Mouse (Mus musculus) induced T-regulatory cell, adult 2 months (primary cell): ENCODE measurements around the gene Rabl6.

Source experiments
- DNase-seq: peaks from one replicate; pipeline ENCODE4 v3.0.0-alpha.2; 2012; ENCODE audit warnings: low read depth

Gene Rabl6

GRCm38 (mm10) chr2:25607761-25608622 is at the start of gene Rabl6:
Rabl6 (minus strand) TSS chr2:25608521.
- DNase-seq: peak; percentile 92

GRCm38 (mm10) chr2:25657652-25658051 is 49.3 kb upstream of the Rabl6 start, which contains the start of gene Lcn5:
Lcn5 (plus strand) TSS chr2:25657952.
- no peak for DNase-seq

- DNase-seq: no peak
These were observed 48.9 kb upstream of the Rabl6 start for GRCm38 (mm10) chr2:25657246-25657645.

GRCm38 (mm10) chr2:25656691-25657090 is 48.4 kb upstream of the Rabl6 start:
- no peak for DNase-seq

- DNase-seq: no peak
These were observed 46.2 kb upstream of the Rabl6 start for GRCm38 (mm10) chr2:25654502-25654901.

GRCm38 (mm10) chr2:25652902-25653301 is 44.6 kb upstream of the Rabl6 start, which contains the start of gene Lcn8:
Lcn8 (plus strand) TSS chr2:25653120.
- no peak for DNase-seq

GRCm38 (mm10) chr2:25639890-25640289 is 31.6 kb upstream of the Rabl6 start:
- DNase-seq: peak; percentile 62

GRCm38 (mm10) chr2:25634046-25634445 is 25.7 kb upstream of the Rabl6 start:
- DNase-seq: no peak

- no peak for DNase-seq
These were observed 25.3 kb upstream of the Rabl6 start for GRCm38 (mm10) chr2:25633616-25634015.

GRCm38 (mm10) chr2:25628738-25629137 is 20.4 kb upstream of the Rabl6 start:
- DNase-seq: no peak

GRCm38 (mm10) chr2:25627811-25628210 is 19.5 kb upstream of the Rabl6 start, which contains the start of gene Fcna:
Fcna (minus strand) TSS chr2:25628030.
- no peak for DNase-seq

- DNase-seq: no peak
These were observed 17.7 kb upstream of the Rabl6 start for GRCm38 (mm10) chr2:25625986-25626385.

GRCm38 (mm10) chr2:25621229-25622200 is 13.2 kb upstream of the Rabl6 start, which contains the start of gene Tmem141:
Tmem141 (minus strand) TSS chr2:25622005.
- DNase-seq: peak; percentile 69

- no peak for DNase-seq
These were observed 12.5 kb upstream of the Rabl6 start for GRCm38 (mm10) chr2:25620852-25621228.

- DNase-seq: peak; percentile 39
These were observed 12.1 kb upstream of the Rabl6 start for GRCm38 (mm10) chr2:25620386-25620785.

GRCm38 (mm10) chr2:25617578-25617977 is 9.3 kb upstream of the Rabl6 start, which contains the start of gene Ccdc183:
Ccdc183 (minus strand) TSS chr2:25617678.
- DNase-seq: no peak

GRCm38 (mm10) chr2:25616398-25616797 is 8.1 kb upstream of the Rabl6 start:
- DNase-seq: no peak

GRCm38 (mm10) chr2:25608671-25609070 is 350 bp upstream of the Rabl6 start:
- no peak for DNase-seq

- no peak for DNase-seq
These were observed 5.8 kb downstream of the Rabl6 start for GRCm38 (mm10) chr2:25602526-25602925.

- DNase-seq: no peak
These were observed 8.3 kb downstream of the Rabl6 start for GRCm38 (mm10) chr2:25600037-25600436.

- no peak for DNase-seq
These were observed 9.6 kb downstream of the Rabl6 start for GRCm38 (mm10) chr2:25598749-25599148.
